33 mouse cellular contexts compared by ENCODE assay signal in the genomic region with DNA sequence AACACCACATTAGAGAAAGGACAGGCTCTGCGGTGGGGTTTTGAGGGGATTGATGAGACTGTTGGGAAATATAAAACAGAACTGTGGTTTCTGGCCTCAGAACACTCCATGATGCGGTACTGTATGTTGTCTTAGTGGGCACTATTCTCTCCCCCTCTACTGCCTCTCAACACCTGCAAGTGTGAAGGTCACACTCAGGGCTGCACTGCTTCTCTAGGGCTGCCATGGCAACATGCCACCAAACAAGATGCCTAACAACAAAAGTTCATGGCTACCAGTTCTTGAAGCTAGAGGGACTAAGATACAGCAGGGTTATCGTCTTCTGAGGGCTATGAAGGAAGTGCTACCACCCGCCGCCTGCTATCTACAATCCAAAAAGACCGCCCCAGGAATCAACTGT. TPM values are rescaled to one million over a fixed set of nuclear protein-coding genes. Genes with fewer than 3 reads are reported as not detected.
"Had no signal": no experiment of that assay in that cellular context is flagged by ENCODE, and none has a peak within 500 bp of the region (broad histone marks: within the 10 kb centered on the region; RNA-seq: fewer than 3 reads in every experiment).

No protein-coding gene starts in this region.

- H3K9me3 ChIP-seq: limb, embryonic 13.5 days; liver, embryonic 12.5 days; liver, embryonic 15.5 days; lung, embryonic 15.5 days; midbrain, embryonic 10.5 days; neural tube, embryonic 13.5 days; stomach, embryonic 15.5 days had no signal

- H3K27me3 ChIP-seq: limb, embryonic 13.5 days; liver, embryonic 12.5 days; liver, embryonic 15.5 days; lung, embryonic 15.5 days; midbrain, embryonic 13.5 days; neural tube, embryonic 13.5 days; stomach, embryonic 15.5 days had no signal

- H3K9ac ChIP-seq: limb, embryonic 13.5 days; liver, embryonic 12.5 days; liver, embryonic 15.5 days; lung, embryonic 15.5 days; midbrain, embryonic 13.5 days; neural tube, embryonic 13.5 days; stomach, embryonic 15.5 days had no signal

- DNase-seq: kidney, postnatal 25 days; layer of hippocampus, postnatal 36 days; left cerebral cortex, postnatal 4 days; liver; lung, adult 18-20 months; lung, postnatal 10 days; lung, postnatal 36 days; retina, postnatal 1 day; right cerebral cortex, postnatal 25 days; spleen, adult 18-20 months; thymus, adult 2 months; thymus, postnatal 14 days; thymus, postnatal 4 days had no signal

- H3K36me3 ChIP-seq: limb, embryonic 13.5 days; liver, embryonic 12.5 days; liver, embryonic 15.5 days; lung, embryonic 15.5 days; midbrain, embryonic 10.5 days; midbrain, embryonic 13.5 days; neural tube, embryonic 13.5 days; stomach, embryonic 15.5 days had no signal

- H3K27ac ChIP-seq: kidney, postnatal 0 days; left cerebral cortex, adult 2 months; limb, embryonic 13.5 days; liver, embryonic 12.5 days; liver, embryonic 15.5 days; lung, embryonic 15.5 days; midbrain, embryonic 10.5 days; midbrain, embryonic 13.5 days; neural tube, embryonic 13.5 days; stomach, embryonic 15.5 days had no signal

- ATAC-seq: liver, embryonic 12.5 days; midbrain, embryonic 13.5 days; midbrain, embryonic 16.5 days had no signal

- H3K4me3 ChIP-seq: left cerebral cortex, adult 2 months; limb, embryonic 13.5 days; liver, embryonic 12.5 days; liver, embryonic 15.5 days; lung, embryonic 15.5 days; megakaryocyte, embryonic 14.5 days; midbrain, embryonic 10.5 days; midbrain, embryonic 13.5 days; myocyte; neural tube, embryonic 13.5 days; stomach, embryonic 15.5 days had no signal

- H3K4me1 ChIP-seq: limb, embryonic 13.5 days; liver, embryonic 12.5 days; liver, embryonic 15.5 days; lung, embryonic 15.5 days; midbrain, embryonic 10.5 days; midbrain, embryonic 13.5 days; neural tube, embryonic 13.5 days; stomach, embryonic 15.5 days had no signal

- H3K4me2 ChIP-seq: limb, embryonic 13.5 days; liver, embryonic 12.5 days; liver, embryonic 15.5 days; lung, embryonic 15.5 days; midbrain, embryonic 13.5 days; neural tube, embryonic 13.5 days; stomach, embryonic 15.5 days had no signal

RNA-seq across cellular contexts. Expression of gene 1700020N01Rik, which starts 15.1 kb away (rescaled TPM):
- total RNA-seq: layer of hippocampus, adult 8-10 months; layer of hippocampus, postnatal 10 days; layer of hippocampus, postnatal 36 days; left cerebral cortex, adult 2 months; left cerebral cortex, postnatal 14 days; left cerebral cortex, postnatal 4 days; monocyte, adult 5-6 weeks; neutrophil, adult 5-6 weeks had no signal
- polyA plus RNA-seq: kidney, embryonic 14.5 days; large intestine, adult 2 months; limb, embryonic 13.5 days; liver, embryonic 12.5 days; liver, embryonic 15.5 days; lung, embryonic 15.5 days; midbrain, embryonic 10.5 days; midbrain, embryonic 13.5 days; midbrain, embryonic 16.5 days; myocyte; neural tube, embryonic 13.5 days; stomach, embryonic 15.5 days had no signal
